Mouse (Mus musculus): Measurements from ENCODE around the gene Gjb3.

- TF ChIP-seq CTCF (IDR thresholded peaks at IDR 0.05; ENCODE audit: control insufficient read depth, insufficient read depth, insufficient replicate concordance, low read depth, low read length) (no peak), POLR2A (IDR thresholded peaks at IDR 0.05; ENCODE audit: control insufficient read depth, low read depth, low read length) (no peak)
Measured at GRCm38 (mm10) chr4:127311561-127311960, 19.1 kb downstream of the Gjb3 start.
